ENCODE assay signal across 9 mouse cellular contexts in genomic region chr9:65577511-65578196, GRCm38 (mm10). TPM values are rescaled to one million over a fixed set of nuclear protein-coding genes. Genes with fewer than 3 reads are reported as not detected.
DNase-seq lines count a peak whose midpoint lies in the region; ATAC-seq and TF ChIP-seq lines count a peak whose summit lies in the region.
"Had no signal": no experiment of that assay in that cellular context is flagged by ENCODE, and none has a peak within 500 bp of the region (broad histone marks: within the 10 kb centered on the region; RNA-seq: fewer than 3 reads in every experiment).

No protein-coding gene starts in this region.

- intact Hi-C loops in heart, adult 2 months (cut with DNase I): loop anchor here (2.0 kb wide), 1 partner anchor 27 kb away; no protein-coding TSS in a partner anchor
- intact Hi-C loops in heart, postnatal 36 days (cut with DNase I): loop anchor here (2.0 to 5.0 kb wide), 3 partner anchors 15 to 115 kb away; partner anchors contain the start of gene Spg21

- H3K9me3 ChIP-seq in liver, embryonic 16.5 days (replicated peaks; ENCODE audit: control insufficient read depth, low read length): no peaks in the 10 kb centered on the region

- no peaks in the 10 kb centered on the region; the same call in 1 of the 2 replicates for H3K36me3 ChIP-seq in heart, adult 2 months (ENCODE audit: control insufficient read depth, insufficient read depth, low read length)
- no peaks in the 10 kb centered on the region for H3K36me3 ChIP-seq in liver, adult 2 months (ENCODE audit: control insufficient read depth, insufficient read depth, low read length)
- peaks cover 13% of the 10 kb centered on the region for H3K36me3 ChIP-seq in liver, embryonic 16.5 days (ENCODE audit: control insufficient read depth, insufficient read depth)

- WGBS in heart, adult 2 months: 89% methylated on average over 4 of the region's 4 CpGs
- WGBS in liver, adult 2 months: 81% methylated on average over 4 of the region's 4 CpGs
- 77% methylated on average over 4 of the region's 4 CpGs for WGBS in liver, embryonic 16.5 days (ENCODE audit: insufficient replicate concordance)

- H3K4me2 ChIP-seq in liver, embryonic 16.5 days (ENCODE audit: low read depth, low read length): peak overlapping the region; percentile 84

- TF ChIP-seq CTCF in heart, adult 2 months (IDR thresholded peaks at IDR 0.05): 0 out of 2 replicates have a peak, but pooled peaks have one; percentile 10
- TF ChIP-seq CTCF in liver, adult 2 months (IDR thresholded peaks at IDR 0.05; ENCODE audit: low read depth, low read length): no peak

- no peaks in the 10 kb centered on the region; the same call in 1 of the 2 replicates for H3K79me2 ChIP-seq in heart, adult 2 months (replicated peaks; ENCODE audit: control insufficient read depth, insufficient read depth, low read length)
- H3K79me2 ChIP-seq in liver, adult 2 months (ENCODE audit: control insufficient read depth, insufficient read depth, low read length): no peaks in the 10 kb centered on the region

- TF ChIP-seq EP300 in heart, adult 2 months (IDR thresholded peaks at IDR 0.05; ENCODE audit: insufficient read depth, low read depth, low read length): no peak

- ATAC-seq in liver, embryonic 16.5 days (ENCODE audit: low read depth): no peak

- H3K4me1 ChIP-seq in heart, adult 2 months (ENCODE audit: control insufficient read depth, insufficient read depth, low read length): peaks cover 25% of the 10 kb centered on the region
- H3K4me1 ChIP-seq in liver, adult 2 months (ENCODE audit: control insufficient read depth, insufficient read depth, low read length): 0 out of 2 replicates have a peak, but pooled peaks cover 4% of the 10 kb centered on the region
- H3K4me1 ChIP-seq in brown adipose tissue, adult 24 weeks (ENCODE audit: control insufficient read depth, insufficient read depth, insufficient read length, low read length): 0 out of 2 replicates have a peak, but pooled peaks cover 2% of the 10 kb centered on the region
- H3K4me1 ChIP-seq in liver, embryonic 16.5 days (ENCODE audit: control insufficient read depth, low read depth, low read length): peaks cover 51% of the 10 kb centered on the region

- H3K9ac ChIP-seq in heart, adult 2 months (ENCODE audit: low read depth, low read length): peak overlapping the region; percentile 24; the same call in 1 of the 2 replicates
- H3K9ac ChIP-seq in liver, adult 2 months (ENCODE audit: low read depth, low read length): no peak overlapping the region
- H3K9ac ChIP-seq in liver, embryonic 16.5 days (ENCODE audit: low read depth, low read length): peak overlapping the region; percentile 83

- peak overlapping the region; percentile 30; the same call in 1 of the 2 replicates for H3K4me3 ChIP-seq in heart, adult 2 months
- H3K4me3 ChIP-seq in liver, adult 2 months (ENCODE audit: insufficient read depth, low read depth, low read length): peak overlapping the region; percentile 12; the same call in 1 of the 2 replicates
- H3K4me3 ChIP-seq in brown adipose tissue, adult 24 weeks (ENCODE audit: insufficient read depth, low read depth, low read length): peak overlapping the region; percentile 92
- peak overlapping the region; percentile 81 for H3K4me3 ChIP-seq in liver, embryonic 16.5 days (ENCODE audit: low read depth, low read length)

- peak overlapping the region; percentile 92 for H3K27ac ChIP-seq in heart, adult 2 months
- H3K27ac ChIP-seq in liver, adult 2 months (replicated peaks; ENCODE audit: insufficient read depth, low read depth, low read length): 0 out of 2 replicates have a peak overlapping the region, but pooled peaks have one; percentile 4
- H3K27ac ChIP-seq in brown adipose tissue, adult 24 weeks (replicated peaks; ENCODE audit: low read depth, low read length): peak overlapping the region; percentile 97
- H3K27ac ChIP-seq in liver, embryonic 16.5 days (ENCODE audit: low read length): peak overlapping the region; percentile 91

- no peaks in the 10 kb centered on the region for H3K27me3 ChIP-seq in heart, adult 2 months (ENCODE audit: control insufficient read depth, insufficient read depth, low read length)
- H3K27me3 ChIP-seq in liver, adult 2 months (ENCODE audit: control insufficient read depth, insufficient read depth, low read length): no peaks in the 10 kb centered on the region
- no peaks in the 10 kb centered on the region for H3K27me3 ChIP-seq in liver, embryonic 16.5 days (ENCODE audit: control insufficient read depth, insufficient read depth, low read depth, low read length)

- no peak for DNase-seq in heart, adult 2 months
- no peak for DNase-seq in heart, postnatal 36 days
- no peak for DNase-seq in liver, adult 2 months (ENCODE audit: extremely low read depth, low read depth, low spot score)
- no peak for DNase-seq in liver
- no peak for DNase-seq in cerebellum, adult 18-20 months
- DNase-seq in ovary, postnatal 10 days (ENCODE audit: low spot score): no peak

- TF ChIP-seq POLR2A in heart, adult 2 months (IDR thresholded peaks at IDR 0.05; ENCODE audit: insufficient read depth, low read depth, low read length): no peak
- no peak for TF ChIP-seq POLR2A in liver, adult 2 months (IDR thresholded peaks at IDR 0.05; ENCODE audit: extremely low read depth, insufficient read depth, low read length)

RNA-seq across cellular contexts. Expression of gene Plekho2, which starts 2.2 kb away (rescaled TPM):
- 10 to 100 TPM in 1 of 2 experiments, 1 to 10 TPM in 1; 9.9 to 11.1 TPM for total RNA-seq in heart, adult 2 months (2021)
- 16.5 and 18.8 TPM in 2 replicates for polyA plus RNA-seq in heart, adult 2 months (2012; rRNA removed)
- 10 to 100 TPM; 13.3 to 15.3 TPM for total RNA-seq in heart, postnatal 36 days (2021)
- 1.4 and 2.2 TPM in 2 replicates for total RNA-seq in liver, adult 2 months (2014; rRNA removed)
- polyA plus RNA-seq in liver, adult 2 months (2012; rRNA removed): 2.9 and 5.4 TPM in 2 replicates
- 6.2 and 7.5 TPM in 2 replicates for polyA plus RNA-seq in brown adipose tissue, adult 24 weeks (2012; ENCODE audit: insufficient read depth, insufficient read length, missing spikeins)
- 23.1 and 24.5 TPM in 2 replicates for polyA plus RNA-seq in liver, embryonic 16.5 days (2015; fragmentation: Nextera tagmentation; extraction: Ambion mirVana)

RNA-seq across cellular contexts. Expression of gene Pif1, which starts 9.3 kb away (rescaled TPM):
- not detected for total RNA-seq in heart, adult 2 months (2021)
- 0.18 and 0.23 TPM in 2 replicates for polyA plus RNA-seq in heart, adult 2 months (2012; rRNA removed)
- under 1 TPM; 0.30 to 0.61 TPM for total RNA-seq in heart, postnatal 36 days (2021)
- total RNA-seq in liver, adult 2 months (2014; rRNA removed): 0.20 TPM in 1 of 2 replicates, not detected in the other
- 0.04 TPM in 1 of 2 replicates, not detected in the other for polyA plus RNA-seq in liver, adult 2 months (2012; rRNA removed)
- polyA plus RNA-seq in brown adipose tissue, adult 24 weeks (2012; ENCODE audit: insufficient read depth, insufficient read length, missing spikeins): not detected in 2 replicates
- polyA plus RNA-seq in liver, embryonic 16.5 days (2015; fragmentation: Nextera tagmentation; extraction: Ambion mirVana): 9.6 and 10.9 TPM in 2 replicates

RNA-seq across cellular contexts. Expression of gene Rbpms2, which starts 51.8 kb away (rescaled TPM):
- 10 to 100 TPM; 29.4 to 32.5 TPM for total RNA-seq in heart, adult 2 months (2021)
- polyA plus RNA-seq in heart, adult 2 months (2012; rRNA removed): 102 and 105 TPM in 2 replicates
- total RNA-seq in heart, postnatal 36 days (2021): 10 to 100 TPM; 35.7 to 37.9 TPM
- 9.8 and 13.2 TPM in 2 replicates for total RNA-seq in liver, adult 2 months (2014; rRNA removed)
- 110 and 121 TPM in 2 replicates for polyA plus RNA-seq in liver, adult 2 months (2012; rRNA removed)
- polyA plus RNA-seq in brown adipose tissue, adult 24 weeks (2012; ENCODE audit: insufficient read depth, insufficient read length, missing spikeins): 72.4 and 81.8 TPM in 2 replicates
- polyA plus RNA-seq in liver, embryonic 16.5 days (2015; fragmentation: Nextera tagmentation; extraction: Ambion mirVana): 11.9 and 14.6 TPM in 2 replicates

RNA-seq across cellular contexts. Expression of gene Ankdd1a, which starts 57.7 kb away (rescaled TPM):
- total RNA-seq in heart, adult 2 months (2021): not detected
- polyA plus RNA-seq in heart, adult 2 months (2012; rRNA removed): not detected in 2 replicates
- not detected for total RNA-seq in heart, postnatal 36 days (2021)
- not detected in 2 replicates for total RNA-seq in liver, adult 2 months (2014; rRNA removed)
- polyA plus RNA-seq in liver, adult 2 months (2012; rRNA removed): not detected in 2 replicates
- polyA plus RNA-seq in brown adipose tissue, adult 24 weeks (2012; ENCODE audit: insufficient read depth, insufficient read length, missing spikeins): not detected in 2 replicates
- 0.06 TPM in 1 of 2 replicates, not detected in the other for polyA plus RNA-seq in liver, embryonic 16.5 days (2015; fragmentation: Nextera tagmentation; extraction: Ambion mirVana)
- total RNA-seq: granulocyte monocyte progenitor cell, adult 5-6 weeks had no signal

Comparison
In these comparisons a context has a peak if more than half of its experiments do, and no peak if none do; other contexts are left out.
1. H3K27ac ChIP-seq: peak in every context shown above with its lines; median percentile 97 in brown adipose tissue, adult 24 weeks; 92 in heart, adult 2 months; 91 in liver, embryonic 16.5 days; 4 in liver, adult 2 months.
2. H3K4me3 ChIP-seq: peak in every context shown above with its lines; median percentile 92 in brown adipose tissue, adult 24 weeks; 81 in liver, embryonic 16.5 days; 30 in heart, adult 2 months; 12 in liver, adult 2 months.